Mouse (Mus musculus) heart, postnatal 0 days (tissue): ENCODE measurements around the gene Tie1. TPM values are rescaled to one million over a fixed set of nuclear protein-coding genes. Genes with fewer than 3 reads are reported as not detected.
"Not testable (repeated sequence)": the region's sequence is repeated elsewhere in the genome, so short reads cannot be mapped to it uniquely, and the experiment has no call there.

Experiments
- ATAC-seq: fragments of 200-750 bp; cut with Nextera tagmentation; 2 replicates; pipeline ENCODE4 v1.8.0; 2017; ENCODE audit warnings: low read depth, moderate number of reproducible peaks, moderate library complexity; ENCODE audit not compliant: insufficient read depth
- DNase-seq: peaks from one replicate; pipeline ENCODE4 v3.0.0-alpha.2; 2016; ENCODE audit warnings: low spot score
- H3K27ac ChIP-seq: fragments of 300-500 bp; sonication (generic); 2 replicates; pipeline ENCODE4 v1.5.1; 2014; ENCODE audit warnings: low read depth, mild to moderate bottlenecking
- H3K27me3 ChIP-seq: fragments of 300-500 bp; sonication (generic); 2 replicates; pipeline ENCODE4 v1.6.1; 2014; ENCODE audit warnings: low read length, mixed read lengths; ENCODE audit not compliant: control insufficient read depth, insufficient read depth
- H3K36me3 ChIP-seq: fragments of 300-500 bp; sonication (generic); replicated peaks from 2 replicates; pipeline ENCODE4 v1.6.1; 2014; ENCODE audit warnings: low read length, mixed read lengths; ENCODE audit not compliant: control insufficient read depth, insufficient read depth
- H3K4me1 ChIP-seq: fragments of 300-500 bp; sonication (generic); 2 replicates; pipeline ENCODE4 v1.6.1; 2014; ENCODE audit warnings: antibody characterized with exemption; ENCODE audit not compliant: control insufficient read depth, insufficient read depth
- H3K4me2 ChIP-seq: fragments of 300-500 bp; sonication (generic); 2 replicates; pipeline ENCODE4 v1.6.1; 2014; ENCODE audit warnings: low read depth, mild to moderate bottlenecking, low read length, moderate library complexity
- H3K4me3 ChIP-seq: fragments of 300-500 bp; sonication (generic); 2 replicates; pipeline ENCODE4 v1.5.1; 2014; ENCODE audit warnings: low read depth, low read length
- H3K9ac ChIP-seq: fragments of 300-500 bp; sonication (generic); replicated peaks from 2 replicates; pipeline ENCODE4 v1.6.1; 2014; ENCODE audit warnings: low read depth, low read length, mixed read lengths
- H3K9me3 ChIP-seq: fragments of 300-500 bp; sonication (generic); replicated peaks from 2 replicates; pipeline ENCODE4 v1.6.1; 2016; ENCODE audit warnings: low read length; ENCODE audit not compliant: control insufficient read depth
- CTCF ChIP-seq: IDR thresholded peaks from 2 replicates; pipeline ENCODE4 v1.5.1; 2016; ENCODE audit warnings: antibody characterized with exemption, control low read depth, low read depth
- EP300 ChIP-seq: IDR thresholded peaks from 2 replicates; pipeline ENCODE4 v1.6.1; 2016; ENCODE audit warnings: antibody characterized with exemption, low read depth
- WGBS: fragments of 180-500 bp; shearing (Covaris S2); extraction: QIAGEN DNeasy Blood & Tissue Kit; methylation state at CpG from one replicate; pipeline ENCODE4 v1.1.7; 2014; 5-methylcytosine and 5-hydroxymethylcytosine counted together
- polyA plus RNA-seq: library from polyadenylated mRNA; unstranded; fragments of >200 nt; fragmentation: Nextera tagmentation; extraction: Ambion mirVana; gene quantifications from 2 replicates; pipeline ENCODE4 v1.2.1, GENCODE M21; 2015
- total RNA-seq: library from RNA; depleted of rRNA; stranded (reverse); fragments of >200 nt; gene quantifications from 2 replicates; pipeline ENCODE4 v1.2.3, GENCODE M21; 2014; ENCODE audit warnings: low replicate concordance

Gene Tie1
- total and polyA plus RNA-seq, 2 experiments from 2014 or later = 48.0 to 116 TPM

DNA sequence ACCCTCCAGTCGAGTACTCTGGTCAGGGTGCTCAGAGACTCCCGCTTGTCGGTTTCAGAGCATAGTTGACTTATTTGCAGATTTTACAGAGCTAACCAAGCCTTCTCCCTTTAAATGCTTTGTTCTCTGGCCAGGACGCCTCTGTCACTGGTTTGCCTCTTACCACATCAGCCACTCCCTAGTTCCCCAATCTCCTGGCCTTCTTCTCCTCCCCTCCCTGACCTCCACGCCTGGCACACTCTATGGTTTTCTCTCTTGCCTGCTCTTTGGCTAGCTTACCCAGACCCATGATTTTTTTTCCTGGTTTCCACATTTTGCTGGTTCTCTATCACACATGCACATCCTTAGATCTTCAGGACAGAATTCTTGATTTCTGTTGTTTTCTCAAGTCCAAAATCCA, 28.3 kb upstream of the Tie1 start:
- H3K9me3 ChIP-seq = no peaks in the 10 kb centered on the region
- H3K9ac ChIP-seq = no peak overlapping the region
- DNase-seq (no peak), ATAC-seq (no peak)
- no peak overlapping the region for H3K27ac ChIP-seq
- 67% methylated on average over 5 of the region's 5 CpGs for whole genome bisulfite sequencing
- H3K4me2 ChIP-seq = no peak overlapping the region
- H3K4me1 ChIP-seq = peaks cover 5% of the 10 kb centered on the region; the same call in 1 of the 2 replicates
- H3K27me3 ChIP-seq = no peaks in the 10 kb centered on the region
- no peaks in the 10 kb centered on the region for H3K36me3 ChIP-seq
- no peak overlapping the region for H3K4me3 ChIP-seq
- no peak for TF ChIP-seq EP300
- TF ChIP-seq CTCF = no peak

DNA sequence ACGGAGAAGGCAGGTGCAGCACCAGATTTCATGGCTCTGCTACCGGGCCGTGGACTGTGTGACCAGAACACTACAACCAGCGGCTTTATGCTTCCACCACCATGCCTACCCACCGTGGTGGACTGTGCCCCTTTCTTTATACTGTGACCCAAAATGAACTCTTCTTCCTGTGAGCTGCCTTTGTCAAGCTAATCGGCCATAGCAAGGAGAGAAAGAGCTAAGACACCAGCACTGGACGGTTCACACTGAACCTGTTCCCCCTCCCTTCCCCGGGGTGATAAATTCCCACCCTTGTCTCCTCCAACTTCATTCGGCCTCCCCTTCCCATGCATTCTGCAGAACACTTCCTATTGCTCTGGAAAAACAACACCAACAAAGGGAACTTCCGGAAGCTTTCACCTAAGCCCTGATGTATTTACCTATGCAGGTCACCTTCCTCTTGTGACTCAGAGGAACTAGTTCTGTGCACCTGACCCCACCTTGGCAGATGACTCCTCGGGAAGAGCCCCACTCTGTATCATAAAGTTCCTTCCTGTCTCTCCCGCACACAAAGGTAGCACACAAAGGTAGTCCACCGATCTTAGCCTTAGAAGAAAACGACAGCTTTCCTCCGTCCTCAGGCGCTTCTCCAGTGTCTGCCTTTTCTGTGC, 27.8 kb upstream of the Tie1 start:
- DNase-seq (no peak), ATAC-seq (no peak)
- Histone ChIP-seq H3K36me3 (no peaks in the 10 kb centered on the region), H3K9me3 (no peaks in the 10 kb centered on the region), H3K4me3 (no peak overlapping the region), H3K9ac (no peak overlapping the region), H3K4me2 (no peak overlapping the region), H3K4me1 (peaks cover 5% of the 10 kb centered on the region; the same call in 1 of the 2 replicates), H3K27ac (no peak overlapping the region), H3K27me3 (no peaks in the 10 kb centered on the region)
- 35% methylated on average over 16 of the region's 16 CpGs for WGBS
- no peak for TF ChIP-seq CTCF
- no peak for TF ChIP-seq EP300

DNA sequence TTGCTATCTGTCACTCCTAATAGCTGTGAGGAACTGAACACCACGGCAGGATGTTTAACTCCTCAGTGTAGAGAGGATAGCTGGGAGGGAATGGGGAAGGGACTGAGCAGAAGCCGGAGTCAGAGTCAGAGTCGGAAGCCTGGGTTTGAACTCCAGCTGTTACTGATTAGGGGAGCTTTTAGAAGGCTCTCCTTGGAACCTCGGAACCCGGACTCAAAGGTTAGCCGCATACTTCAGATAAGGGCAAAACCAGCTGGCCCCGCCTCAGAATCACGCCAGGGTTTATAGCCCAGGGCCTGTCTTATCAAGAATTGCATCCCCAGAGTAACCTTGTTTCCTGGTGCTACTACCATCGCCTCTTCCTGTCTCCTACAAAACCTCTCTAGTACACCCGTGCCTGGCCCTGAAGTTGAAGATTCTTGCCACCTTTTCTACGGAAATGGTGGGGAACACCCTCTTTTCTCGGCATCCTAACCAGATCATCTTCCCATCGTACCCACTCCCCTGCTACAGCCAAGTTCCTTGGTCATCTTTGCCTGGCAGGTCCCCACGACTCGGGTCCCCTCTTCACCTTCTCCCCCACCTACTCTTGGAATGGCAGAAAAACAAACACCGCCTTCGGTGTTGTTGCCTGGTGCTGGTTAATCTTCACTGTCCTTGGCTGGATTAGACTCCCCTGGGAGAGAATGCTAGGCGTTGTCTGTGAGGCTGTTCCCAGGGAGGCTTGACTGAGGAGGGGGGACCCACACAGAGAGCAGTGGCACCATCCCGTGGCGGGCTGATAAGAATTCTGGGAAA, 27.0 kb upstream of the Tie1 start:
- Histone ChIP-seq H3K4me1 (peaks cover 5% of the 10 kb centered on the region; the same call in 1 of the 2 replicates), H3K4me3 (no peak overlapping the region), H3K27me3 (no peaks in the 10 kb centered on the region), H3K27ac (no peak overlapping the region), H3K36me3 (no peaks in the 10 kb centered on the region), H3K9ac (no peak overlapping the region), H3K9me3 (no peaks in the 10 kb centered on the region), H3K4me2 (no peak overlapping the region)
- TF ChIP-seq EP300 (no peak), CTCF (no peak)
- ATAC-seq (no peak; the same call in 1 of the 2 replicates), DNase-seq (peak; percentile 13)
- WGBS = 6% methylated on average over 20 of the region's 20 CpGs

DNA sequence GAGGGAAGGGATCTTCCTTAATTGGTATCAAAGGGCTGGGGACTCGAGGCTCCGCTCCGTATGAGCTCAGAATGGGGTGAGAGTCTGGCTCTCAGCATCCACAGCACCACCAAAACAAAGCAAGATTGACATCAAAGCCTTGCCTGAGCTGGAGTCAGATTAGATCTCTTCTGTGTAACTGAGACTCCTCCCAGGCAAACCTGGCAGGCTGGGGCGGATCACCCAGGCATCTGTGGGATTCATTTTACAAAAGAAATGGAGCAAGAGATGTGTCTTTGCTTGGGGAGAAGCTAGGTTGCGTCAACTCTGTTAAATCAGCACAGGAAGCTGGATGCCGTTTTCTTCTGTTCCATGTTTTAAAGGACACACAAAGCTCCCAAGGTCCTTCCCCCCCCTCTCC, 19.2 kb upstream of the Tie1 start:
- no peak overlapping the region for H3K4me3 ChIP-seq
- no peaks in the 10 kb centered on the region for H3K27me3 ChIP-seq
- no peaks in the 10 kb centered on the region for H3K9me3 ChIP-seq
- ATAC-seq = no peak
- 26% methylated on average over 6 of the region's 6 CpGs for WGBS
- TF ChIP-seq CTCF (no peak), EP300 (no peak)
- H3K9ac ChIP-seq = no peak overlapping the region
- DNase-seq = no peak
- H3K36me3 ChIP-seq = no peaks in the 10 kb centered on the region
- H3K4me1 ChIP-seq = no peaks in the 10 kb centered on the region
- no peak overlapping the region for H3K27ac ChIP-seq
- H3K4me2 ChIP-seq = no peak overlapping the region

DNA sequence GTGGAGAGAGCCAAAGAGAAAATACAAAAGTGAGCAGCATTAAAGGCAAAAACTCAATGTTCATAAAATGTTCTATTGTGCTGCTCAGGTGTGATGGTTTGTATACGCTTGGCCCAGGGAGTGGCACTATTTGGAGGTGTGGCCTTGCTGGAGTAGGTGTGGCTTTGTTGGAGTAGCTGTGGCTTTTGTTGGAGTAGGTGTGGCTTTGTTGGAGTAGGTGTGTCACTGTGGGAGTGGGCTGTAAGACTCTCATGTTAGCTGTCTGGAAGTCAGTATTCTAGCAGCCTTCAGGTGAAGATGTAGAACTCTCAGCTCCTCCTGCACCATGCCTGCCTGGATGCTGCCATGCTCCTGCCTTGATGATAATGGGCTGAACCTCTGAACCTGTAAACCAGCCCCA, 17.3 kb upstream of the Tie1 start:
- not testable (repeated sequence) for H3K4me1 ChIP-seq

More for the DNA sequence above, 17.3 kb upstream of the Tie1 start:
- not testable (repeated sequence) for H3K9me3 ChIP-seq, H3K4me3 ChIP-seq, H3K27ac ChIP-seq, H3K36me3 ChIP-seq, ATAC-seq, H3K4me2 ChIP-seq, H3K27me3 ChIP-seq, H3K9ac ChIP-seq, DNase-seq
- WGBS = 72% methylated on average over 1 of the region's 1 CpGs
